Mouse (Mus musculus): ENCODE results near the gene Lrrc45. TPM values are rescaled to one million over a fixed set of nuclear protein-coding genes. Genes with fewer than 3 reads are reported as not detected.

Lrrc45 gene
- total and polyA plus RNA-seq, 3 experiments = 31.0 to 45.1 TPM; not detected in 1

DNA sequence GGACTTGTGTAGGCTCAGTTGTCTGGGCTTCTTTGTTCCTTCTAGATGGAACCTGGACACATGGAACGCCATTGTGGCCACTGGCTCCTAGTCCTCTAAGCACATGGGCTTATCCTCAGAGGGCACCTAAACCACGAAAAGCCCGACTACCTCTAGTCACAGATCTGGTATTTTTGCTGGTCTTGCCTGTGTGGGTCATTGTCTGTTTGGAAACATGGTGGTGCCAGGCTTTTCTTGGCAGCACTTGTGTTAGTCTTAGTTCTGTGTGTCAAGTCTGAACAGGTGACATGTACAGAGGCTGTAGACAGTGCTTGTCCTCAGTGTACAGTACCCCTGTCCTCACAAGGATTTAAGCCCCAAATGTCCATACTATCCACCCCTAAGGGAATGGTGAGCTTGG is 30.2 kb upstream of the Lrrc45 start:
- no peaks in the 10 kb centered on the region for H3K9me3 ChIP-seq (replicated peaks; ENCODE audit: insufficient read depth, low read length)
- H3K9ac ChIP-seq (ENCODE audit: control insufficient read depth, low read depth, low read length, poor library complexity, severe bottlenecking) = no peak overlapping the region
- TF ChIP-seq NRF1 (IDR thresholded peaks at IDR 0.05; ENCODE audit: insufficient read depth, low read depth, low read length, poor library complexity, severe bottlenecking) = no peak
- no peak for TF ChIP-seq USF2 (IDR thresholded peaks at IDR 0.05; ENCODE audit: borderline replicate concordance in 1 of 2, insufficient read depth in 1 of 2, low read depth in 1 of 2, low read length in 2 of 2)
- TF ChIP-seq ZMIZ1 (IDR thresholded peaks at IDR 0.05; ENCODE audit: low read depth, low read length) = no peak
- no peak for TF ChIP-seq MEF2A (IDR thresholded peaks at IDR 0.05; ENCODE audit: extremely low read depth, insufficient replicate concordance, low read depth, low read length, poor library complexity, severe bottlenecking)
- no peak for TF ChIP-seq POLR2AphosphoS2 (IDR thresholded peaks at IDR 0.05; ENCODE audit: low read length)
- no peak for TF ChIP-seq E2F4 (IDR thresholded peaks at IDR 0.05; ENCODE audit: borderline replicate concordance, low read depth, low read length)
- no peak for TF ChIP-seq CHD1 (IDR thresholded peaks at IDR 0.05; ENCODE audit: low read depth, low read length)
- no peak for TF ChIP-seq NELFE (IDR thresholded peaks at IDR 0.05; ENCODE audit: low read depth, low read length)
- peaks cover 0 to 2% of the 10 kb centered on the region in 2 experiments; a peak in 1 of 4 replicates for H3K36me3 ChIP-seq (ENCODE audit: control insufficient read depth in 1 of 2, insufficient read depth in 2 of 2, low read length in 2 of 2)
- H3K27ac ChIP-seq (ENCODE audit: control insufficient read depth, low read depth, low read length) = no peak overlapping the region
- no peaks in the 10 kb centered on the region for H3K79me2 ChIP-seq (ENCODE audit: control insufficient read depth, insufficient read depth, low read length, poor library complexity)
- no peaks in the 10 kb centered on the region for H3K27me3 ChIP-seq (ENCODE audit: control insufficient read depth in 1 of 2, insufficient read depth in 2 of 2, low read length in 2 of 2)
- no peak overlapping the region for H3K4me3 ChIP-seq (ENCODE audit: control insufficient read depth in 1 of 2, insufficient read depth in 1 of 2, low read depth in 2 of 2, low read length in 2 of 2)
- DNase-seq (ENCODE audit: low read depth, low spot score) = no peak
- H3K4me1 ChIP-seq (ENCODE audit: control insufficient read depth in 1 of 2, insufficient read depth in 2 of 2, low read length in 2 of 2) = no peaks in the 10 kb centered on the region

DNA sequence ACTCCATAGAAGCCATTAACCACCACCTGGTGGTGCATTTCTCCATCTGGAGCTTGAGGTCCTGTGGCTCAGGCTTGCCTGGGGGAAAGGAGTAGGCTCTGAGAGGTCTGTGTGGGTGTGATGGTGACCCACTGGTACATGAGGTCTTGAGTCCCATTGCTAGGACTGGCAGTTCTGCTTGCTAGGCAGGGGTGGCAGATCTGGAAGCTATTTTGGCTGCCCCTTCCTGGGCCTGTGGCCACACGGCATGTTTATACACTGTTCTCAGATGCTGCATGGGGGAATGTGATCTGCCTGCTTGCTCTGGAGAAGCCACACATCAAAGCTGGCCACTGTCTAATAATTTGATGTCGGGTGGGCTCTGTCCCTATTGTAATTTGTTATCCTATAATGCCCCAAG is 29.6 kb upstream of the Lrrc45 start:
- H3K79me2 ChIP-seq (ENCODE audit: control insufficient read depth, insufficient read depth, low read length, poor library complexity) = no peaks in the 10 kb centered on the region

DNA sequence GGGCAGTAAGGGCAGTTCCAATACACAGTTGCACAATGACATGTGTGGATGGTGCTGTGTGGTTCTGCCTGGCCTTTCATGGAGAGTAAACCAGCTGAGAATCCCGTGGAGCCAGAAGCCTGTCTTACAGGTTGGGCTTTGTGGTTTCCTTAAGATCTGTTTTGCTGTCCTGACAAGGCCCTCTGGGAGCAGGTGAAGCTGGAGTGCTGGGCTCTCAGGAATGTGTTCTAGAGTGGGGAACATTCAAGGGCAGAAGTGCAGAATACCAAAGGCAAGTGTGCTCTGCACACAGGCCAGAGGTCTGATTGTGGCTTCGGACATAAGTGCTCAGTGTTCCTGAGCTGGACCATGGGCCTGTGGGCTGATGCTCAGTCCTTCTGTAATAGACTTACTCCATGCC is 29.1 kb upstream of the Lrrc45 start:
- H3K9me3 ChIP-seq (replicated peaks; ENCODE audit: insufficient read depth, low read length) = no peaks in the 10 kb centered on the region
- no peak for TF ChIP-seq ZNF384 (IDR thresholded peaks at IDR 0.05; ENCODE audit: low read depth, low read length)
- no peak for TF ChIP-seq SMC3 (IDR thresholded peaks at IDR 0.05; ENCODE audit: low read depth, low read length)
- TF ChIP-seq E2F4 (IDR thresholded peaks at IDR 0.05; ENCODE audit: borderline replicate concordance, low read depth, low read length) = no peak
- no peak for TF ChIP-seq POLR2AphosphoS5 (IDR thresholded peaks at IDR 0.05; ENCODE audit: borderline replicate concordance, low read depth, low read length)
- TF ChIP-seq USF1 (IDR thresholded peaks at IDR 0.05; ENCODE audit: low read depth, low read length) = no peak
- TF ChIP-seq TAL1 (IDR thresholded peaks at IDR 0.05; ENCODE audit: low read length) = no peak
- no peak for TF ChIP-seq EP300 (IDR thresholded peaks at IDR 0.05; ENCODE audit: low read depth in 1 of 2, low read length in 2 of 2)
- no peak for TF ChIP-seq RCOR1 (IDR thresholded peaks at IDR 0.05; ENCODE audit: low read depth, low read length)
- no peak for TF ChIP-seq MAFK (IDR thresholded peaks at IDR 0.05; ENCODE audit: borderline replicate concordance, low read depth, low read length)
- TF ChIP-seq MEF2A (IDR thresholded peaks at IDR 0.05; ENCODE audit: extremely low read depth, insufficient replicate concordance, low read depth, low read length, poor library complexity, severe bottlenecking) = no peak
- TF ChIP-seq CTCF (IDR thresholded peaks at IDR 0.05 in 2 of 3, conservative IDR thresholded peaks at IDR 0.05 in 1 of 3; ENCODE audit: control insufficient read depth in 1 of 3, insufficient read depth in 1 of 3, low read depth in 2 of 3, low read length in 3 of 3, poor library complexity in 1 of 3, severe bottlenecking in 1 of 3) = no peak
- TF ChIP-seq USF2 (IDR thresholded peaks at IDR 0.05; ENCODE audit: borderline replicate concordance in 1 of 2, insufficient read depth in 1 of 2, low read depth in 1 of 2, low read length in 2 of 2) = no peak
- H3K27me3 ChIP-seq (ENCODE audit: control insufficient read depth in 1 of 2, insufficient read depth in 2 of 2, low read length in 2 of 2) = no peaks in the 10 kb centered on the region
- H3K9ac ChIP-seq (ENCODE audit: control insufficient read depth, low read depth, low read length, poor library complexity, severe bottlenecking) = no peak overlapping the region
- no peak overlapping the region for H3K4me3 ChIP-seq (ENCODE audit: control insufficient read depth in 1 of 2, insufficient read depth in 1 of 2, low read depth in 2 of 2, low read length in 2 of 2)
- H3K4me1 ChIP-seq (ENCODE audit: control insufficient read depth in 1 of 2, insufficient read depth in 2 of 2, low read length in 2 of 2) = no peaks in the 10 kb centered on the region
- H3K79me2 ChIP-seq (ENCODE audit: control insufficient read depth, insufficient read depth, low read length, poor library complexity) = no peaks in the 10 kb centered on the region
- H3K36me3 ChIP-seq (ENCODE audit: control insufficient read depth in 1 of 2, insufficient read depth in 2 of 2, low read length in 2 of 2) = no peaks in the 10 kb centered on the region
- no peak overlapping the region for H3K27ac ChIP-seq (ENCODE audit: control insufficient read depth, low read depth, low read length)
- no peak for DNase-seq (ENCODE audit: low read depth, low spot score)

More for the DNA sequence above, 29.6 kb upstream of the Lrrc45 start:
- Histone ChIP-seq H3K9me3 (replicated peaks; ENCODE audit: insufficient read depth, low read length) (no peaks in the 10 kb centered on the region), H3K27me3 (ENCODE audit: control insufficient read depth in 1 of 2, insufficient read depth in 2 of 2, low read length in 2 of 2) (no peaks in the 10 kb centered on the region), H3K9ac (ENCODE audit: control insufficient read depth, low read depth, low read length, poor library complexity, severe bottlenecking) (no peak overlapping the region), H3K27ac (ENCODE audit: control insufficient read depth, low read depth, low read length) (no peak overlapping the region), H3K4me1 (ENCODE audit: control insufficient read depth in 1 of 2, insufficient read depth in 2 of 2, low read length in 2 of 2) (no peaks in the 10 kb centered on the region), H3K36me3 (ENCODE audit: control insufficient read depth in 1 of 2, insufficient read depth in 2 of 2, low read length in 2 of 2) (peaks cover 0 to 2% of the 10 kb centered on the region in 2 experiments; a peak in 1 of 4 replicates), H3K4me3 (ENCODE audit: control insufficient read depth in 1 of 2, insufficient read depth in 1 of 2, low read depth in 2 of 2, low read length in 2 of 2) (no peak overlapping the region)
- TF ChIP-seq RAD21 (IDR thresholded peaks at IDR 0.05; ENCODE audit: low read depth, low read length) (no peak), MEF2A (IDR thresholded peaks at IDR 0.05; ENCODE audit: extremely low read depth, insufficient replicate concordance, low read depth, low read length, poor library complexity, severe bottlenecking) (no peak), MYC (IDR thresholded peaks at IDR 0.05; ENCODE audit: low read depth, low read length) (no peak), HCFC1 (IDR thresholded peaks at IDR 0.05; ENCODE audit: low read depth, low read length) (no peak), JUND (IDR thresholded peaks at IDR 0.05; ENCODE audit: low read depth, low read length) (no peak), BHLHE40 (IDR thresholded peaks at IDR 0.05; ENCODE audit: borderline replicate concordance, low read depth, low read length) (no peak), ZKSCAN1 (IDR thresholded peaks at IDR 0.05; ENCODE audit: low read depth, low read length) (no peak), MYB (IDR thresholded peaks at IDR 0.05; ENCODE audit: low read depth, low read length) (no peak), CTCF (IDR thresholded peaks at IDR 0.05 in 2 of 3, conservative IDR thresholded peaks at IDR 0.05 in 1 of 3; ENCODE audit: control insufficient read depth in 1 of 3, insufficient read depth in 1 of 3, low read depth in 2 of 3, low read length in 3 of 3, poor library complexity in 1 of 3, severe bottlenecking in 1 of 3) (no peak), EP300 (IDR thresholded peaks at IDR 0.05; ENCODE audit: low read depth in 1 of 2, low read length in 2 of 2) (no peak), CHD1 (IDR thresholded peaks at IDR 0.05; ENCODE audit: low read depth, low read length) (no peak), SMC3 (IDR thresholded peaks at IDR 0.05; ENCODE audit: low read depth, low read length) (no peak), TBP (IDR thresholded peaks at IDR 0.05; ENCODE audit: low read depth, low read length) (no peak), UBTF (IDR thresholded peaks at IDR 0.05; ENCODE audit: borderline replicate concordance, insufficient read depth, low read depth, low read length) (no peak)
- DNase-seq (ENCODE audit: low read depth, low spot score) = no peak

Measured in MEL (cell line).